Comparison of ENCODE assay signal across 22 mouse cellular contexts in the genomic region with DNA sequence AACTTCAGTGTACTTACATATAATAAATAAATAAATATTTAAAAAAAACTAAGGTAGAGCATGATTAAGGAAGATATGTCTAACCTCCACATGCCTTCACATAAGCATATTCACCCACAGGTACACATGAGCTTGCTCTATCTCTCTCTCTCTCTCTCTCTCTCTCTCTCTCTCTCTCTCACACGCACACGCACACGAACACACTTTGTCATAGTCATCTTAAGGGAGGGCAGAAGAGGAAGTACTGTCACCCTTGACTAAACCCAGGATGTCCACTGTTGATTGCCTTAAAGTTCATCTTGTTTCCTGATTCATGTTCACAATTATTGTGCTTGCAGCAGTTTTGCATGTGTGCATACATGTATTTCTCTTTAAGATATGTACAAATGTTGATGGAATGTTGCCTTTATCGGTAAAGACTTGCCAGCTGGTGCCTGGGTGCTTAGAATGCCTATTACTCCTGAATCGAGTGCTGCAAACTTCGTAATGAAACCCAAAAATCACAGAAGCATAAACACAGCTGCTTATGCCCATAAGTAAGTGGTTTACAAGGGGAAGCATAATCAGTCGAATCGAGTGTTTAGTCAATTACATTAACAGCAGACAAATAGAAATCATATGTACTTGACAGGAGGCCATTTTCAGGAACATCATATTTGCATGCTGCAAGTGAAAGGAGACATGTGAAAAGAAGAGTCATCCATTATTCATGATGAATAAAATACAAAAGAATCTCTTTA.
DNase-seq lines count a peak whose midpoint lies in the region; ATAC-seq and TF ChIP-seq lines count a peak whose summit lies in the region.
"Had no signal": no experiment of that assay in that cellular context is flagged by ENCODE, and none has a peak within 500 bp of the region (broad histone marks: within the 10 kb centered on the region; RNA-seq: fewer than 3 reads in every experiment).

No protein-coding gene starts in this region.

- peak; percentile 16 for DNase-seq in layer of hippocampus, adult 9-11 months
- no peak for DNase-seq in layer of hippocampus, adult 9-10 months (ENCODE audit: low spot score)
- peak; percentile 2 for DNase-seq in MEL (ENCODE audit: low read depth, low spot score)
- peak; percentile 67 for DNase-seq in forebrain, embryonic 14.5 days (ENCODE audit: low spot score)
- DNase-seq in retina, postnatal 1 day, result no peak
- no peak for DNase-seq in heart, postnatal 10 days
- DNase-seq in lung, postnatal 0 days (ENCODE audit: low spot score), result no peak
- DNase-seq: adrenal gland, postnatal 25 days; cerebellum, adult 2 months; cerebellum, postnatal 36 days; gastrocnemius, postnatal 36 days; kidney, adult 8-10 months; kidney, postnatal 10 days; lung, adult 18-20 months; lung, postnatal 14 days; right cerebral cortex, postnatal 14 days; thymus, postnatal 25 days had no signal

- H3K27me3 ChIP-seq in MEL (ENCODE audit: control insufficient read depth in 1 of 2, insufficient read depth in 2 of 2, low read length in 2 of 2), result no peaks in the 10 kb centered on the region
- H3K27me3 ChIP-seq in forebrain, embryonic 14.5 days (replicated peaks; ENCODE audit: control insufficient read depth, insufficient read depth, low read length), result no peaks in the 10 kb centered on the region
- H3K27me3 ChIP-seq in lung, postnatal 0 days (replicated peaks; ENCODE audit: insufficient read depth, low read length), result no peaks in the 10 kb centered on the region
- H3K27me3 ChIP-seq: heart, embryonic 15.5 days; hindbrain, embryonic 15.5 days; limb, embryonic 13.5 days; liver, embryonic 12.5 days had no signal

- no peak for TF ChIP-seq RAD21 in MEL (IDR thresholded peaks at IDR 0.05; ENCODE audit: low read depth, low read length)

- intact Hi-C loops in heart, postnatal 10 days (cut with DNase I), result no loop called here

- peak; percentile 88 for ATAC-seq in forebrain, embryonic 14.5 days
- ATAC-seq in lung, postnatal 0 days, result no peak
- ATAC-seq: liver, embryonic 12.5 days had no signal

- TF ChIP-seq EP300 in MEL (IDR thresholded peaks at IDR 0.05; ENCODE audit: low read depth in 1 of 2, low read length in 2 of 2), result no peak
- TF ChIP-seq EP300 in lung, postnatal 0 days (IDR thresholded peaks at IDR 0.05), result no peak

- no peaks in the 10 kb centered on the region for H3K36me3 ChIP-seq in MEL (ENCODE audit: control insufficient read depth in 1 of 2, insufficient read depth in 2 of 2, low read length in 2 of 2)
- H3K36me3 ChIP-seq in forebrain, embryonic 14.5 days (ENCODE audit: control insufficient read depth, insufficient read depth, low read length), result no peaks in the 10 kb centered on the region
- H3K36me3 ChIP-seq in lung, postnatal 0 days (ENCODE audit: insufficient read depth, low read length), result no peaks in the 10 kb centered on the region
- H3K36me3 ChIP-seq: heart, embryonic 15.5 days; hindbrain, embryonic 15.5 days; limb, embryonic 13.5 days; liver, embryonic 12.5 days had no signal

- H3K4me3 ChIP-seq in MEL (ENCODE audit: control insufficient read depth in 1 of 2, insufficient read depth in 1 of 2, low read depth in 2 of 2, low read length in 2 of 2), result no peak overlapping the region
- H3K4me3 ChIP-seq in forebrain, embryonic 14.5 days (ENCODE audit: low read depth, low read length), result no peak overlapping the region
- H3K4me3 ChIP-seq in lung, postnatal 0 days (ENCODE audit: low read depth, low read length), result no peak overlapping the region
- H3K4me3 ChIP-seq: heart, embryonic 15.5 days; hindbrain, embryonic 15.5 days; limb, embryonic 13.5 days; liver, embryonic 12.5 days had no signal

- H3K9ac ChIP-seq in MEL (ENCODE audit: control insufficient read depth, low read depth, low read length, poor library complexity, severe bottlenecking), result no peak overlapping the region
- H3K9ac ChIP-seq in forebrain, embryonic 14.5 days (ENCODE audit: low read length), result no peak overlapping the region
- no peak overlapping the region for H3K9ac ChIP-seq in lung, postnatal 0 days (replicated peaks; ENCODE audit: low read depth)
- H3K9ac ChIP-seq: heart, embryonic 15.5 days; hindbrain, embryonic 15.5 days; limb, embryonic 13.5 days; liver, embryonic 12.5 days had no signal

- H3K79me2 ChIP-seq in MEL (ENCODE audit: control insufficient read depth, insufficient read depth, low read length, poor library complexity), result no peaks in the 10 kb centered on the region

- no peak for TF ChIP-seq POLR2A in MEL (IDR thresholded peaks at IDR 0.05; ENCODE audit: control insufficient read depth in 1 of 2, insufficient read depth in 1 of 2, low read depth in 1 of 2, low read length in 2 of 2, poor library complexity in 1 of 2)

- H3K9me3 ChIP-seq in MEL (replicated peaks; ENCODE audit: insufficient read depth, low read length), result no peaks in the 10 kb centered on the region
- no peaks in the 10 kb centered on the region for H3K9me3 ChIP-seq in forebrain, embryonic 14.5 days (replicated peaks; ENCODE audit: control insufficient read depth, low read length)
- no peaks in the 10 kb centered on the region for H3K9me3 ChIP-seq in lung, postnatal 0 days (ENCODE audit: low read length)
- H3K9me3 ChIP-seq: heart, embryonic 15.5 days; hindbrain, embryonic 15.5 days; limb, embryonic 13.5 days; liver, embryonic 12.5 days had no signal

- WGBS in forebrain, embryonic 14.5 days, result 80% methylated on average over 8 of the region's 8 CpGs
- WGBS in lung, postnatal 0 days, result 81% methylated on average over 8 of the region's 8 CpGs

- H3K27ac ChIP-seq in MEL (ENCODE audit: control insufficient read depth, low read depth, low read length), result no peak overlapping the region
- peak overlapping the region; percentile 14; the same call in 1 of the 2 replicates for H3K27ac ChIP-seq in forebrain, embryonic 14.5 days (ENCODE audit: low read depth, low read length)
- no peak overlapping the region for H3K27ac ChIP-seq in lung, postnatal 0 days (ENCODE audit: low read length)
- H3K27ac ChIP-seq: heart, embryonic 15.5 days; hindbrain, embryonic 15.5 days; limb, embryonic 13.5 days; liver, embryonic 12.5 days had no signal

- no peak overlapping the region for H3K4me2 ChIP-seq in forebrain, embryonic 14.5 days (ENCODE audit: low read length)
- no peak overlapping the region for H3K4me2 ChIP-seq in lung, postnatal 0 days (replicated peaks; ENCODE audit: low read depth, low read length)
- H3K4me2 ChIP-seq: heart, embryonic 15.5 days; hindbrain, embryonic 15.5 days; limb, embryonic 13.5 days; liver, embryonic 12.5 days; midbrain, embryonic 11.5 days had no signal

- TF ChIP-seq CTCF in MEL (IDR thresholded peaks at IDR 0.05 in 2 of 3, conservative IDR thresholded peaks at IDR 0.05 in 1 of 3; ENCODE audit: control insufficient read depth in 1 of 3, insufficient read depth in 1 of 3, low read depth in 2 of 3, low read length in 3 of 3, poor library complexity in 1 of 3, severe bottlenecking in 1 of 3), result no peak
- TF ChIP-seq CTCF in lung, postnatal 0 days (IDR thresholded peaks at IDR 0.05), result no peak

- no peaks in the 10 kb centered on the region for H3K4me1 ChIP-seq in MEL (ENCODE audit: control insufficient read depth in 1 of 2, insufficient read depth in 2 of 2, low read length in 2 of 2)
- no peaks in the 10 kb centered on the region for H3K4me1 ChIP-seq in forebrain, embryonic 14.5 days (ENCODE audit: control insufficient read depth, insufficient read depth, low read length)
- no peaks in the 10 kb centered on the region for H3K4me1 ChIP-seq in lung, postnatal 0 days (ENCODE audit: insufficient read depth, low read depth, low read length)
- H3K4me1 ChIP-seq: heart, embryonic 15.5 days; hindbrain, embryonic 15.5 days; limb, embryonic 13.5 days; liver, embryonic 12.5 days had no signal

TF ChIP-seq in MEL, 35 proteins besides CTCF, POLR2A, EP300 and RAD21:
- TF ChIP-seq NELFE (IDR thresholded peaks at IDR 0.05; ENCODE audit: low read depth, low read length) (no peak), TBP (IDR thresholded peaks at IDR 0.05; ENCODE audit: low read depth, low read length) (no peak), NRF1 (IDR thresholded peaks at IDR 0.05; ENCODE audit: insufficient read depth, low read depth, low read length, poor library complexity, severe bottlenecking) (no peak), GABPA (IDR thresholded peaks at IDR 0.05; ENCODE audit: low read depth, low read length) (no peak), JUND (IDR thresholded peaks at IDR 0.05; ENCODE audit: low read depth, low read length) (no peak), ZKSCAN1 (IDR thresholded peaks at IDR 0.05; ENCODE audit: low read depth, low read length) (no peak), POLR2AphosphoS2 (IDR thresholded peaks at IDR 0.05; ENCODE audit: low read length) (no peak), MYC (IDR thresholded peaks at IDR 0.05; ENCODE audit: low read depth, low read length) (no peak), CHD2 (IDR thresholded peaks at IDR 0.05; ENCODE audit: low read length) (no peak), USF1 (IDR thresholded peaks at IDR 0.05; ENCODE audit: low read depth, low read length) (no peak), UBTF (IDR thresholded peaks at IDR 0.05; ENCODE audit: borderline replicate concordance, insufficient read depth, low read depth, low read length) (no peak), MAZ (IDR thresholded peaks at IDR 0.05; ENCODE audit: low read depth, low read length) (no peak), MYB (IDR thresholded peaks at IDR 0.05; ENCODE audit: low read depth, low read length) (no peak), ZNF384 (IDR thresholded peaks at IDR 0.05; ENCODE audit: low read depth, low read length) (no peak), E2F4 (IDR thresholded peaks at IDR 0.05; ENCODE audit: borderline replicate concordance, low read depth, low read length) (no peak), ELF1 (IDR thresholded peaks at IDR 0.05; ENCODE audit: low read depth, low read length) (no peak), GATA1 (IDR thresholded peaks at IDR 0.05; ENCODE audit: low read depth, low read length) (no peak)

Comparison
In these comparisons a context has a peak if more than half of its experiments do, and no peak if none do; other contexts are left out.
1. DNase-seq: peak in layer of hippocampus, adult 9-11 months (single experiment), MEL (single experiment) and forebrain, embryonic 14.5 days (single experiment); none in layer of hippocampus, adult 9-10 months (single experiment), retina, postnatal 1 day (single experiment), heart, postnatal 10 days (0 of 2) and lung, postnatal 0 days (single experiment).